34 mouse cellular contexts compared by ENCODE assay signal in the genomic region with DNA sequence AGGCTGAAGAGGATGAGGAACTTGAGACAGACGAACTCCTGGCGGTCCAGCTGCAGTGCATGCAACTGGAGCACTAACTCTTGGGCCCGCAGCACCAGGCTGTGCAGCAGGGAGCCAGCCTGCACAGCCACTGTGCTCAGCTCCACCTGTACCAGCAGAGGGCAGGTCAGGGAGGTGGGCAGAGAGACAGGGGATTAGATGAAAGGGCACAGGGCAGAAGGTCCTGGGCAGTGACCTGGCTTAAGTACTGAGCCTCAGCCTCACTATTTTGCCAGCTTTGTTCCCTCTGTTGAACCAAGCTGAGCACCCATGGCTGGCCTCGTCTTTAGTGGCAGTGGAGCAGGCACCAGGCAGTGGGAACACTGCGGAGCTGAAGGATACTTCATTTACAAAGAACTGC. TPM values are rescaled to one million over a fixed set of nuclear protein-coding genes. Genes with fewer than 3 reads are reported as not detected.
DNase-seq lines count a peak whose midpoint lies in the region; ATAC-seq and TF ChIP-seq lines count a peak whose summit lies in the region.
"Had no signal": no experiment of that assay in that cellular context is flagged by ENCODE, and none has a peak within 500 bp of the region (broad histone marks: within the 10 kb centered on the region; RNA-seq: fewer than 3 reads in every experiment).

No protein-coding gene starts in this region.

- WGBS in hindbrain, postnatal 0 days, result 73% methylated on average over 5 of the region's 5 CpGs
- WGBS in hindbrain, embryonic 13.5 days, result 73% methylated on average over 5 of the region's 5 CpGs

- no peak overlapping the region for H3K4me3 ChIP-seq in hindbrain, postnatal 0 days (ENCODE audit: low read length)
- H3K4me3 ChIP-seq in hindbrain, embryonic 13.5 days, result no peak overlapping the region
- no peak overlapping the region for H3K4me3 ChIP-seq in layer of hippocampus, adult 2 months
- H3K4me3 ChIP-seq in E14TG2a.4 (replicated peaks; ENCODE audit: low read length), result no peak overlapping the region
- H3K4me3 ChIP-seq: embryonic facial prominence, embryonic 13.5 days; forebrain, embryonic 10.5 days; forebrain, embryonic 15.5 days; limb, embryonic 10.5 days; limb, embryonic 15.5 days; myocyte; neural tube, embryonic 12.5 days had no signal

- no peak overlapping the region for H3K4me2 ChIP-seq in hindbrain, postnatal 0 days (ENCODE audit: low read depth, low read length)
- no peak overlapping the region for H3K4me2 ChIP-seq in hindbrain, embryonic 13.5 days
- H3K4me2 ChIP-seq: embryonic facial prominence, embryonic 13.5 days; forebrain, embryonic 15.5 days; hindbrain, embryonic 14.5 days; limb, embryonic 15.5 days; midbrain, embryonic 11.5 days; neural tube, embryonic 12.5 days had no signal

- ATAC-seq in hindbrain, postnatal 0 days, result no peak
- ATAC-seq in hindbrain, embryonic 13.5 days (ENCODE audit: low FRiP score), result no peak
- ATAC-seq: forebrain, embryonic 15.5 days; inflammation-experienced regulatory T-cells, adult 6 months; liver, postnatal 0 days; Patski had no signal

- no peak for DNase-seq in hindbrain, postnatal 0 days (ENCODE audit: low spot score)
- no peak for DNase-seq in layer of hippocampus, adult 2 months (ENCODE audit: low spot score in 2 of 2)
- no peak for DNase-seq in layer of hippocampus, adult 9-10 months (ENCODE audit: low spot score)
- peak; percentile 23 for DNase-seq in A20 (ENCODE audit: low read depth, low spot score)
- no peak for DNase-seq in right cerebral cortex, postnatal 25 days
- DNase-seq in frontal cortex, postnatal 14 days (ENCODE audit: low spot score in 2 of 2), result no peak
- DNase-seq: adrenal gland, postnatal 25 days; B cell, adult 2 months; cerebellum, adult 11-12 months; cerebellum, adult 9-11 months; heart, postnatal 14 days; kidney, postnatal 36 days; layer of hippocampus, adult 9-11 months; liver, postnatal 0 days; lung, postnatal 10 days; right cerebral cortex, adult 18-20 months had no signal

- H3K9me3 ChIP-seq in hindbrain, postnatal 0 days (ENCODE audit: low read length), result no peaks in the 10 kb centered on the region
- H3K9me3 ChIP-seq in hindbrain, embryonic 13.5 days, result no peaks in the 10 kb centered on the region
- H3K9me3 ChIP-seq in E14TG2a.4 (ENCODE audit: low read length), result no peaks in the 10 kb centered on the region
- H3K9me3 ChIP-seq: embryonic facial prominence, embryonic 13.5 days; forebrain, embryonic 10.5 days; forebrain, embryonic 15.5 days; G1E; limb, embryonic 10.5 days; limb, embryonic 15.5 days; neural tube, embryonic 12.5 days had no signal

- 0 out of 2 replicates have a peak, but pooled peaks have one; percentile 10 for TF ChIP-seq CTCF in hindbrain, postnatal 0 days (IDR thresholded peaks at IDR 0.05; ENCODE audit: low read depth)
- TF ChIP-seq CTCF in layer of hippocampus, adult 2 months (conservative IDR thresholded peaks at IDR 0.05), result 0 out of 2 replicates have a peak, but pooled peaks have one; percentile 11
- TF ChIP-seq CTCF in E14TG2a.4 (conservative IDR thresholded peaks at IDR 0.05; ENCODE audit: low read length), result peak; percentile 18; the same call in 1 of the 2 replicates

- no peaks in the 10 kb centered on the region for H3K4me1 ChIP-seq in hindbrain, postnatal 0 days (ENCODE audit: insufficient read depth, low read length)
- peaks cover 16% of the 10 kb centered on the region for H3K4me1 ChIP-seq in hindbrain, embryonic 13.5 days (replicated peaks)
- H3K4me1 ChIP-seq in E14TG2a.4 (replicated peaks; ENCODE audit: low read depth, low read length), result peaks cover 30% of the 10 kb centered on the region
- H3K4me1 ChIP-seq: limb, embryonic 10.5 days; limb, embryonic 15.5 days had no signal

- H3K27ac ChIP-seq in hindbrain, postnatal 0 days, result no peak overlapping the region
- H3K27ac ChIP-seq in hindbrain, embryonic 13.5 days, result no peak overlapping the region
- H3K27ac ChIP-seq in layer of hippocampus, adult 2 months, result no peak overlapping the region
- H3K27ac ChIP-seq: embryonic facial prominence, embryonic 13.5 days; forebrain, embryonic 10.5 days; forebrain, embryonic 15.5 days; hindbrain, embryonic 14.5 days; limb, embryonic 10.5 days; limb, embryonic 15.5 days; neural tube, embryonic 12.5 days had no signal

- no peak overlapping the region for H3K9ac ChIP-seq in hindbrain, postnatal 0 days (replicated peaks; ENCODE audit: low read length)
- H3K9ac ChIP-seq in hindbrain, embryonic 13.5 days, result no peak overlapping the region
- H3K9ac ChIP-seq: embryonic facial prominence, embryonic 13.5 days; forebrain, embryonic 15.5 days; hindbrain, embryonic 14.5 days; limb, embryonic 15.5 days; liver, postnatal 0 days; neural tube, embryonic 12.5 days had no signal

- H3K36me3 ChIP-seq in hindbrain, postnatal 0 days (ENCODE audit: insufficient read depth, low read length), result no peaks in the 10 kb centered on the region
- no peaks in the 10 kb centered on the region for H3K36me3 ChIP-seq in hindbrain, embryonic 13.5 days
- no peaks in the 10 kb centered on the region for H3K36me3 ChIP-seq in E14TG2a.4 (ENCODE audit: insufficient read depth, low read length)
- H3K36me3 ChIP-seq: embryonic facial prominence, embryonic 13.5 days; forebrain, embryonic 10.5 days; forebrain, embryonic 15.5 days; G1E; limb, embryonic 10.5 days; limb, embryonic 15.5 days; neural tube, embryonic 12.5 days had no signal

- no peaks in the 10 kb centered on the region for H3K27me3 ChIP-seq in hindbrain, postnatal 0 days (ENCODE audit: insufficient read depth, low read length)
- H3K27me3 ChIP-seq in hindbrain, embryonic 13.5 days, result peaks cover 69% of the 10 kb centered on the region
- H3K27me3 ChIP-seq in E14TG2a.4 (ENCODE audit: insufficient read depth, low read length), result peaks cover 97% of the 10 kb centered on the region

RNA-seq across cellular contexts. Expression of a gene that starts 14.2 kb away (rescaled TPM):
- total RNA-seq in hindbrain, postnatal 0 days (2014; rRNA removed), result 0.05 TPM in 1 of 2 replicates, not detected in the other
- polyA plus RNA-seq in hindbrain, postnatal 0 days (2015; fragmentation: Nextera tagmentation; extraction: Ambion mirVana), result 0.05 TPM in 1 of 2 replicates, not detected in the other
- polyA plus RNA-seq in hindbrain, embryonic 13.5 days (2015; fragmentation: Nextera tagmentation; extraction: Ambion mirVana), result 0.09 TPM in 1 of 2 replicates, not detected in the other
- total RNA-seq in layer of hippocampus, adult 2 months (2021), result not detected
- total RNA-seq: granulocyte monocyte progenitor cell, adult 5-6 weeks; left cerebral cortex, postnatal 10 days; megakaryocyte progenitor cell, adult 5-6 weeks had no signal
- polyA plus RNA-seq: heart, embryonic 14.5 days; inflammation-experienced regulatory T-cells, adult 6 months; limb, embryonic 10.5 days; liver, postnatal 0 days; Patski had no signal

RNA-seq across cellular contexts. Expression of a gene that starts 56.3 kb away (rescaled TPM):
- total RNA-seq in hindbrain, postnatal 0 days (2014; rRNA removed), result 172 and 178 TPM in 2 replicates
- polyA plus RNA-seq in hindbrain, postnatal 0 days (2015; fragmentation: Nextera tagmentation; extraction: Ambion mirVana), result 300 and 304 TPM in 2 replicates
- polyA plus RNA-seq in hindbrain, embryonic 13.5 days (2015; fragmentation: Nextera tagmentation; extraction: Ambion mirVana), result 314 and 317 TPM in 2 replicates
- 100 to 1,000 TPM; 186 to 198 TPM for total RNA-seq in layer of hippocampus, adult 2 months (2021)
